Mouse (Mus musculus) stomach, postnatal 0 days (tissue): Measurements from ENCODE around the gene Far2. TPM values are rescaled to one million over a fixed set of nuclear protein-coding genes. Genes with fewer than 3 reads are reported as not detected.

Experiments used
- ATAC-seq: fragments of 200-750 bp; cut with Nextera tagmentation; 2 replicates; pipeline ENCODE4 v1.8.0; 2017; ENCODE audit not compliant: low FRiP score, low TSS enrichment
- DNase-seq: peaks from one replicate; pipeline ENCODE4 v3.0.0-alpha.2; 2016; ENCODE audit warnings: low spot score
- H3K27ac ChIP-seq: fragments of 300-500 bp; sonication (generic); replicated peaks from 2 replicates; pipeline ENCODE4 v1.5.1; 2014; ENCODE audit warnings: mild to moderate bottlenecking, control low read depth
- H3K27me3 ChIP-seq: fragments of 300-500 bp; sonication (generic); 2 replicates; pipeline ENCODE4 v1.6.1; 2014; ENCODE audit warnings: low read length; ENCODE audit not compliant: control insufficient read depth, insufficient read depth
- H3K36me3 ChIP-seq: fragments of 300-500 bp; sonication (generic); 2 replicates; pipeline ENCODE4 v1.6.1; 2014; ENCODE audit warnings: low read length, mixed read lengths; ENCODE audit not compliant: control insufficient read depth, insufficient read depth
- H3K4me1 ChIP-seq: fragments of 300-500 bp; sonication (generic); replicated peaks from 2 replicates; pipeline ENCODE4 v1.6.1; 2014; ENCODE audit warnings: antibody characterized with exemption; ENCODE audit not compliant: control insufficient read depth, insufficient read depth
- H3K4me2 ChIP-seq: fragments of 300-500 bp; sonication (generic); replicated peaks from 2 replicates; pipeline ENCODE4 v1.6.1; 2014; ENCODE audit warnings: low read depth, mild to moderate bottlenecking, control low read depth, moderate library complexity
- H3K4me3 ChIP-seq: fragments of 300-500 bp; sonication (generic); 2 replicates; pipeline ENCODE4 v1.5.1; 2014; ENCODE audit warnings: low read depth, low read length, control low read depth
- H3K9ac ChIP-seq: fragments of 300-500 bp; sonication (generic); 2 replicates; pipeline ENCODE4 v1.6.1; 2014; ENCODE audit warnings: mild to moderate bottlenecking, low read length, control low read depth, mixed read lengths
- H3K9me3 ChIP-seq: fragments of 300-500 bp; sonication (generic); 2 replicates; pipeline ENCODE4 v1.6.1; 2016; ENCODE audit warnings: low read length; ENCODE audit not compliant: control insufficient read depth
- CTCF ChIP-seq: IDR thresholded peaks from 2 replicates; pipeline ENCODE4 v1.5.1; 2016; ENCODE audit warnings: antibody characterized with exemption, low read depth, mild to moderate bottlenecking, moderate library complexity
- EP300 ChIP-seq: optimal IDR thresholded peaks from 2 replicates; pipeline ENCODE3; 2016; ENCODE audit warnings: antibody characterized with exemption
- WGBS: fragments of 180-500 bp; shearing (Covaris S2); extraction: QIAGEN DNeasy Blood & Tissue Kit; methylation state at CpG from one replicate; pipeline ENCODE4 v1.1.7; 2014; 5-methylcytosine and 5-hydroxymethylcytosine counted together
- polyA plus RNA-seq: library from polyadenylated mRNA; unstranded; fragments of >200 nt; fragmentation: Nextera tagmentation; extraction: Ambion mirVana; gene quantifications from 2 replicates; pipeline ENCODE4 v1.2.1, GENCODE M21; 2015

The Far2 gene
- polyA plus RNA-seq, 1 experiment from 2014 or later = 30.8 TPM

- TF ChIP-seq EP300 (no peak), CTCF (no peak)
- Histone ChIP-seq H3K4me1 (no peaks in the 10 kb centered on the region), H3K9ac (no peak overlapping the region), H3K4me2 (no peak overlapping the region), H3K27ac (no peak overlapping the region), H3K4me3 (no peak overlapping the region), H3K27me3 (no peaks in the 10 kb centered on the region), H3K9me3 (no peaks in the 10 kb centered on the region), H3K36me3 (no peaks in the 10 kb centered on the region)
- WGBS = 65% methylated on average over 2 of the region's 2 CpGs
- no peak for DNase-seq
- ATAC-seq = no peak
Observed at GRCm38 (mm10) chr6:148218235-148219076, 171.4 kb downstream of the Far2 start.

- Histone ChIP-seq H3K4me2 (no peak overlapping the region), H3K27me3 (no peaks in the 10 kb centered on the region), H3K36me3 (no peaks in the 10 kb centered on the region), H3K27ac (no peak overlapping the region), H3K4me1 (no peaks in the 10 kb centered on the region), H3K4me3 (no peak overlapping the region), H3K9ac (no peak overlapping the region), H3K9me3 (no peaks in the 10 kb centered on the region)
- TF ChIP-seq CTCF = no peak
- no peak for TF ChIP-seq EP300
- ATAC-seq = no peak
- 68% methylated on average over 2 of the region's 2 CpGs for WGBS
- no peak for DNase-seq
Observed at GRCm38 (mm10) chr6:148222686-148223085, 175.6 kb downstream of the Far2 start.

GRCm38 (mm10) chr6:148227542-148227941, 180.5 kb downstream of the Far2 start:
- no peaks in the 10 kb centered on the region for H3K36me3 ChIP-seq
- TF ChIP-seq EP300 (no peak), CTCF (no peak)
- 68% methylated on average over 3 of the region's 3 CpGs for WGBS
- DNase-seq (no peak), ATAC-seq (no peak)
- H3K9ac ChIP-seq = no peak overlapping the region
- no peaks in the 10 kb centered on the region for H3K27me3 ChIP-seq
- H3K4me1 ChIP-seq = no peaks in the 10 kb centered on the region
- no peak overlapping the region for H3K4me3 ChIP-seq
- H3K9me3 ChIP-seq = no peaks in the 10 kb centered on the region
- H3K4me2 ChIP-seq = no peak overlapping the region
- H3K27ac ChIP-seq = no peak overlapping the region

Other genes with a start within 250 kb of the Far2 start
- 148 and 150 TPM in 2 replicates for gene Ergic2, start 165.1 kb downstream of the Far2 start, polyA plus RNA-seq